Mouse (Mus musculus) hindbrain, embryonic 13.5 days (tissue): ENCODE results near the gene Ggta1. TPM values are rescaled to one million over a fixed set of nuclear protein-coding genes. Genes with fewer than 3 reads are reported as not detected.

Experiments
- ATAC-seq: fragments of 200-750 bp; cut with Nextera tagmentation; 2 replicates; pipeline ENCODE4 v1.8.0; 2017; ENCODE audit warnings: moderate TSS enrichment; ENCODE audit not compliant: low FRiP score
- H3K27ac ChIP-seq: fragments of 300-500 bp; sonication (generic); 2 replicates; pipeline ENCODE4 v1.5.1; 2015; ENCODE audit warnings: inconsistent platforms, mild to moderate bottlenecking, moderate library complexity
- H3K27me3 ChIP-seq: fragments of 300-500 bp; sonication (generic); 2 replicates; pipeline ENCODE4 v1.6.1; 2015; ENCODE audit warnings: mild to moderate bottlenecking, inconsistent platforms
- H3K36me3 ChIP-seq: fragments of 300-500 bp; sonication (generic); 2 replicates; pipeline ENCODE4 v1.6.1; 2015; ENCODE audit warnings: mild to moderate bottlenecking, inconsistent platforms
- H3K4me1 ChIP-seq: fragments of 300-500 bp; sonication (generic); replicated peaks from 2 replicates; pipeline ENCODE4 v1.6.1; 2015; ENCODE audit warnings: inconsistent platforms
- H3K4me2 ChIP-seq: fragments of 300-500 bp; sonication (generic); 2 replicates; pipeline ENCODE4 v1.6.1; 2015; ENCODE audit warnings: inconsistent platforms, mild to moderate bottlenecking, moderate library complexity
- H3K4me3 ChIP-seq: fragments of 300-500 bp; sonication (generic); 2 replicates; pipeline ENCODE4 v1.5.1; 2015; ENCODE audit warnings: mild to moderate bottlenecking, inconsistent platforms
- H3K9ac ChIP-seq: fragments of 300-500 bp; sonication (generic); 2 replicates; pipeline ENCODE4 v1.6.1; 2015; ENCODE audit warnings: mild to moderate bottlenecking, inconsistent platforms
- H3K9me3 ChIP-seq: fragments of 300-500 bp; sonication (generic); 2 replicates; pipeline ENCODE4 v1.6.1; 2016; ENCODE audit warnings: inconsistent platforms
- WGBS: fragments of 180-500 bp; shearing (Covaris S2); methylation state at CpG from one replicate; pipeline ENCODE4 v1.1.7; 2015; 5-methylcytosine and 5-hydroxymethylcytosine counted together
- polyA plus RNA-seq: library from polyadenylated mRNA; unstranded; fragments of >200 nt; fragmentation: Nextera tagmentation; extraction: Ambion mirVana; gene quantifications from 2 replicates; pipeline ENCODE4 v1.2.1, GENCODE M21; 2015

The Ggta1 gene
- polyA plus RNA-seq, 1 experiment from 2014 or later, result 6.2 TPM

- H3K9me3 ChIP-seq, result no peaks in the 10 kb centered on the region
- no peak overlapping the region for H3K27ac ChIP-seq
- no peak overlapping the region for H3K9ac ChIP-seq
- no peak overlapping the region for H3K4me2 ChIP-seq
- no peaks in the 10 kb centered on the region for H3K27me3 ChIP-seq
- no peak for ATAC-seq
- 85% methylated on average over 12 of the region's 12 CpGs for WGBS
- H3K4me3 ChIP-seq, result no peak overlapping the region
- peaks cover 14% of the 10 kb centered on the region for H3K4me1 ChIP-seq
- H3K36me3 ChIP-seq, result no peaks in the 10 kb centered on the region
Measured at GRCm38 (mm10) chr2:35503021-35503722, 40.1 kb upstream of the Ggta1 start.

- H3K4me3 ChIP-seq, result no peak overlapping the region
- H3K4me1 ChIP-seq, result peaks cover 14% of the 10 kb centered on the region
- no peaks in the 10 kb centered on the region for H3K27me3 ChIP-seq
- no peaks in the 10 kb centered on the region for H3K36me3 ChIP-seq
- no peaks in the 10 kb centered on the region for H3K9me3 ChIP-seq
- no peak for ATAC-seq
- 90% methylated on average over 3 of the region's 3 CpGs for WGBS
- H3K27ac ChIP-seq, result no peak overlapping the region
- H3K9ac ChIP-seq, result no peak overlapping the region
- no peak overlapping the region for H3K4me2 ChIP-seq
Measured at GRCm38 (mm10) chr2:35502561-35502960, 39.5 kb upstream of the Ggta1 start.

- Histone ChIP-seq H3K9me3 (no peaks in the 10 kb centered on the region), H3K27me3 (no peaks in the 10 kb centered on the region), H3K4me3 (no peak overlapping the region), H3K27ac (no peak overlapping the region), H3K4me1 (peaks cover 4% of the 10 kb centered on the region; the same call in 1 of the 2 replicates), H3K4me2 (no peak overlapping the region), H3K36me3 (no peaks in the 10 kb centered on the region), H3K9ac (no peak overlapping the region)
- 81% methylated on average over 7 of the region's 7 CpGs for WGBS
- no peak for ATAC-seq
Measured at GRCm38 (mm10) chr2:35499474-35499873, 36.4 kb upstream of the Ggta1 start.

- no peak overlapping the region for H3K27ac ChIP-seq
- no peaks in the 10 kb centered on the region for H3K9me3 ChIP-seq
- no peak overlapping the region for H3K4me2 ChIP-seq
- no peak overlapping the region for H3K9ac ChIP-seq
- ATAC-seq, result no peak
- no peaks in the 10 kb centered on the region for H3K36me3 ChIP-seq
- peaks cover 4% of the 10 kb centered on the region; the same call in 1 of the 2 replicates for H3K4me1 ChIP-seq
- 93% methylated on average over 3 of the region's 3 CpGs for WGBS
- H3K4me3 ChIP-seq, result no peak overlapping the region
- no peaks in the 10 kb centered on the region for H3K27me3 ChIP-seq
Measured at GRCm38 (mm10) chr2:35498961-35499360, 35.9 kb upstream of the Ggta1 start.

- H3K4me2 ChIP-seq, result no peak overlapping the region
- no peak overlapping the region for H3K9ac ChIP-seq
- H3K4me3 ChIP-seq, result no peak overlapping the region
- 88% methylated on average over 2 of the region's 2 CpGs for WGBS
- H3K4me1 ChIP-seq, result no peaks in the 10 kb centered on the region
- H3K9me3 ChIP-seq, result no peaks in the 10 kb centered on the region
- no peak for ATAC-seq
- H3K27ac ChIP-seq, result no peak overlapping the region
- H3K36me3 ChIP-seq, result no peaks in the 10 kb centered on the region
- H3K27me3 ChIP-seq, result no peaks in the 10 kb centered on the region
Measured at GRCm38 (mm10) chr2:35497662-35498196, 34.7 kb upstream of the Ggta1 start.

- Histone ChIP-seq H3K27ac (no peak overlapping the region), H3K4me3 (no peak overlapping the region), H3K9ac (no peak overlapping the region), H3K27me3 (no peaks in the 10 kb centered on the region), H3K4me1 (no peaks in the 10 kb centered on the region), H3K4me2 (no peak overlapping the region), H3K9me3 (no peaks in the 10 kb centered on the region), H3K36me3 (no peaks in the 10 kb centered on the region)
- WGBS, result 76% methylated on average over 5 of the region's 5 CpGs
- no peak for ATAC-seq
Measured at GRCm38 (mm10) chr2:35496279-35497013, 33.4 kb upstream of the Ggta1 start.

GRCm38 (mm10) chr2:35495486-35496278 is 32.7 kb upstream of the Ggta1 start:
- H3K9ac ChIP-seq, result no peak overlapping the region
- H3K27ac ChIP-seq, result no peak overlapping the region
- WGBS, result 87% methylated on average over 16 of the region's 16 CpGs
- H3K4me3 ChIP-seq, result no peak overlapping the region
- H3K4me2 ChIP-seq, result no peak overlapping the region
- no peaks in the 10 kb centered on the region for H3K9me3 ChIP-seq
- no peak for ATAC-seq
- H3K27me3 ChIP-seq, result no peaks in the 10 kb centered on the region
- peaks cover 3% of the 10 kb centered on the region for H3K4me1 ChIP-seq
- H3K36me3 ChIP-seq, result no peaks in the 10 kb centered on the region

- H3K27ac ChIP-seq, result no peak overlapping the region
- ATAC-seq, result no peak
- H3K27me3 ChIP-seq, result no peaks in the 10 kb centered on the region
- H3K4me1 ChIP-seq, result peaks cover 7% of the 10 kb centered on the region
- H3K36me3 ChIP-seq, result no peaks in the 10 kb centered on the region
- H3K9ac ChIP-seq, result no peak overlapping the region
- WGBS, result 86% methylated on average over 7 of the region's 7 CpGs
- H3K4me3 ChIP-seq, result no peak overlapping the region
- no peak overlapping the region for H3K4me2 ChIP-seq
- no peaks in the 10 kb centered on the region for H3K9me3 ChIP-seq
Measured at GRCm38 (mm10) chr2:35493566-35493965, 30.5 kb upstream of the Ggta1 start.

- ATAC-seq, result no peak
- Histone ChIP-seq H3K9me3 (no peaks in the 10 kb centered on the region), H3K27me3 (no peaks in the 10 kb centered on the region), H3K9ac (no peak overlapping the region), H3K4me1 (peaks cover 7% of the 10 kb centered on the region), H3K36me3 (no peaks in the 10 kb centered on the region), H3K4me2 (no peak overlapping the region), H3K27ac (no peak overlapping the region), H3K4me3 (no peak overlapping the region)
- WGBS, result 90% methylated on average over 24 of the region's 24 CpGs
Measured at GRCm38 (mm10) chr2:35491151-35491550, 28.1 kb upstream of the Ggta1 start.

GRCm38 (mm10) chr2:35490458-35491111 is 27.6 kb upstream of the Ggta1 start:
- Histone ChIP-seq H3K4me1 (peaks cover 7% of the 10 kb centered on the region), H3K9me3 (no peaks in the 10 kb centered on the region), H3K27ac (no peak overlapping the region), H3K27me3 (no peaks in the 10 kb centered on the region), H3K4me2 (peak overlapping the region; percentile 19; the same call in 1 of the 2 replicates), H3K4me3 (no peak overlapping the region), H3K9ac (no peak overlapping the region), H3K36me3 (no peaks in the 10 kb centered on the region)
- 20% methylated on average over 17 of the region's 17 CpGs for WGBS
- ATAC-seq, result no peak

GRCm38 (mm10) chr2:35487700-35488099 is 24.7 kb upstream of the Ggta1 start:
- Histone ChIP-seq H3K4me3 (no peak overlapping the region), H3K4me2 (no peak overlapping the region), H3K4me1 (peaks cover 7% of the 10 kb centered on the region), H3K9ac (no peak overlapping the region), H3K9me3 (no peaks in the 10 kb centered on the region), H3K27ac (no peak overlapping the region), H3K27me3 (no peaks in the 10 kb centered on the region), H3K36me3 (no peaks in the 10 kb centered on the region)
- ATAC-seq, result no peak
- 75% methylated on average over 3 of the region's 3 CpGs for WGBS
